Mouse (Mus musculus) intestine, embryonic 16.5 days (tissue): ENCODE data around the gene Cpsf2. TPM values are rescaled to one million over a fixed set of nuclear protein-coding genes. Genes with fewer than 3 reads are reported as not detected.
"Not testable (repeated sequence)": the region's sequence is repeated elsewhere in the genome, so short reads cannot be mapped to it uniquely, and the experiment has no call there.

Experiments used
- ATAC-seq: fragments of 200-750 bp; cut with Nextera tagmentation; 2 replicates; pipeline ENCODE4 v1.8.0; 2017; ENCODE audit warnings: moderate TSS enrichment, moderate library complexity
- H3K27ac ChIP-seq: fragments of 300-500 bp; sonication (generic); 2 replicates; pipeline ENCODE4 v1.5.1; 2014; ENCODE audit warnings: mild to moderate bottlenecking, low read length
- H3K27me3 ChIP-seq: fragments of 300-500 bp; sonication (generic); replicated peaks from 2 replicates; pipeline ENCODE4 v1.6.1; 2014; ENCODE audit warnings: low read length, control low read depth, mixed read lengths; ENCODE audit not compliant: control insufficient read depth, insufficient read depth
- H3K36me3 ChIP-seq: fragments of 300-500 bp; sonication (generic); 2 replicates; pipeline ENCODE4 v1.6.1; 2014; ENCODE audit warnings: low read length, control low read depth; ENCODE audit not compliant: control insufficient read depth, insufficient read depth
- H3K4me1 ChIP-seq: fragments of 300-500 bp; sonication (generic); 2 replicates; pipeline ENCODE4 v1.6.1; 2014; ENCODE audit warnings: low read length, control low read depth, mixed read lengths; ENCODE audit not compliant: control insufficient read depth, insufficient read depth
- H3K4me2 ChIP-seq: fragments of 300-500 bp; sonication (generic); 2 replicates; pipeline ENCODE4 v1.6.1; 2014; ENCODE audit warnings: low read depth, low read length, control low read depth
- H3K4me3 ChIP-seq: fragments of 300-500 bp; sonication (generic); 2 replicates; pipeline ENCODE4 v1.5.1; 2014; ENCODE audit warnings: mild to moderate bottlenecking, low read length
- H3K9ac ChIP-seq: fragments of 300-500 bp; sonication (generic); 2 replicates; pipeline ENCODE4 v1.6.1; 2014; ENCODE audit warnings: low read depth, low read length
- H3K9me3 ChIP-seq: fragments of 300-500 bp; sonication (generic); 2 replicates; pipeline ENCODE4 v1.6.1; 2016; ENCODE audit warnings: low read length, control low read depth; ENCODE audit not compliant: control insufficient read depth
- WGBS: fragments of 180-500 bp; shearing (Covaris S2); extraction: QIAGEN DNeasy Blood & Tissue Kit; methylation state at CpG from one replicate; pipeline ENCODE4 v1.1.7; 2014; 5-methylcytosine and 5-hydroxymethylcytosine counted together
- polyA plus RNA-seq: library from polyadenylated mRNA; unstranded; fragments of >200 nt; fragmentation: Nextera tagmentation; extraction: Ambion mirVana; gene quantifications from 2 replicates; pipeline ENCODE4 v1.2.1, GENCODE M21; 2015

The Cpsf2 gene
- 19.8 and 22.8 TPM in 2 replicates for polyA plus RNA-seq

DNA sequence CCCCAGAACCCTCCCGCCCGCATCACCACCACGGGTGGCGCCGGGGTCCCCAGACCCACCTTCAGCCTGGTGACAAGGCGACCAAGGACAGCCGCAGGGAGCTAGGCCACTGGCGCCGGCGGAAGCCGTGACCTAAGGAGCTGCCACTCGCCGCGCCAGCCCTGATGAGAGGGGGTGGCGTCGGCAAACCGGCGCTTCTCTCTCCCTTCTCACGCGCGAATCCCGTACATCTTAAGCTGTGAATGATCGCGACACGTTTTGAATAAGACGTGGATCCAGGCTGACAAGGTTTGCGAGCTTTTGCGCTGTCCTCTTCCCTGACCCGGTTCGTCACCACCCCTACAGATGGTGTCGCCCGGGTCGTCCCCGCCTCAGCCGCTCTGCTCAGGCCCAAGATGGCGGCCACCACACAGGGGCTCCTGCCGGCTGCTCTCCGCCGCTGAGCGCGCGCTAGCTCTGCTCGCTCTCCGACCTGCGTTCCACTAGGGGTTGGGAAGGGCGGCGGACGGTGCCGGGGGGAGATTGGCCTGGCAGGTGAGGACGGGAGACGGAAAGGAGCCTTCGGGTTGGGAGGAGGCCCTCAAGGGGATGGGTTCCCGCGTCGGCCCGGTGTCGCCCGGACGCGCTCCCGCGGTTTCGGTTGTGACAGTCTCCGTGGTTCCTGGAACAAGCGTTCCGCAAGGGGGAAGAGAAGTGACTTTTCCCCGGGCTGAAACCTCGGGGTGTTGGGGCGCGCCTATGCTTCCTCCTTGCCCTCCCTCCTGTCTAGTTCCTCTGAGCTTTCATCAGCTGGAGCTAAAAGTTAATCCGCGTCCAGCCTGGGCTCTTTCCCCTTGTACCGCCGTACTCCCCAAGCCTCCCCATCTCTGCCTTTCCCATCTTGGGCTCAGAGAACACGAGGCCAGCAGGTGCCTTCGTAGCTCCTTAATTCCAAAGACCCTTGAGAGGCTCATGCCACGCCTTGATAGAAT lies at the start of gene Cpsf2:
Cpsf2 (plus strand) TSS at position 388 of the 971 bp plus-strand sequence.
- Histone ChIP-seq H3K4me2 (peak within 1 kb of the TSS; percentile 80), H3K36me3 (0 out of 2 replicates have a peak, but pooled peaks cover 2% of the 10 kb centered on the region), H3K27ac (peak within 1 kb of the TSS; percentile 93), H3K9me3 (no peaks in the 10 kb centered on the region), H3K4me1 (peaks cover 14% of the 10 kb centered on the region), H3K27me3 (no peaks in the 10 kb centered on the region), H3K9ac (peak within 1 kb of the TSS; percentile 96), H3K4me3 (peak within 1 kb of the TSS; percentile 97)
- peak; percentile 98 for ATAC-seq
- WGBS, result under 1% methylated on average over 74 of the region's 77 CpGs

DNA sequence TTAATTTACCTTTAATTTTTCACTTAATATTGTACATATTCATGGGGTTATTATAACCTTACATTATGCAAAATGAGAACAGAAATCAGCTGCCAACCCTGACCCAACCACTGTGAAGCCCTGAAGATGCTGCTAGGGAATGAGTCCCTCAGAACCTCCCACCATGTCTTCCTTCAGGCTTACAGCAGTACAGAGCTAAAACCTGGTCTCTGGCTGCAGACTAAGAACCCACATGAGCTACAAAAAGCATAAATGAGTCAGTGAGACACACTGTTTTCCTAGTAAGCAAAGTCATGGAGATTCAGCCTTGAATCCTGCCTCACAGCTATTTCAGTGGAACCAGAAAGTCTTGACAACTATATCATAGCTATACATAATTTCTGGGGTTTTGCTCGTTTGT lies 47.4 kb upstream of the Cpsf2 start:
- H3K9me3 ChIP-seq, result no peaks in the 10 kb centered on the region
- no peak for ATAC-seq
- H3K4me2 ChIP-seq, result no peak overlapping the region
- H3K27ac ChIP-seq, result no peak overlapping the region
- no peak overlapping the region for H3K4me3 ChIP-seq
- no peaks in the 10 kb centered on the region for H3K4me1 ChIP-seq
- H3K9ac ChIP-seq, result no peak overlapping the region
- 83% methylated on average over 1 of the region's 1 CpGs for WGBS
- H3K36me3 ChIP-seq, result peaks cover 7% of the 10 kb centered on the region; the same call in 1 of the 2 replicates
- H3K27me3 ChIP-seq, result no peaks in the 10 kb centered on the region

DNA sequence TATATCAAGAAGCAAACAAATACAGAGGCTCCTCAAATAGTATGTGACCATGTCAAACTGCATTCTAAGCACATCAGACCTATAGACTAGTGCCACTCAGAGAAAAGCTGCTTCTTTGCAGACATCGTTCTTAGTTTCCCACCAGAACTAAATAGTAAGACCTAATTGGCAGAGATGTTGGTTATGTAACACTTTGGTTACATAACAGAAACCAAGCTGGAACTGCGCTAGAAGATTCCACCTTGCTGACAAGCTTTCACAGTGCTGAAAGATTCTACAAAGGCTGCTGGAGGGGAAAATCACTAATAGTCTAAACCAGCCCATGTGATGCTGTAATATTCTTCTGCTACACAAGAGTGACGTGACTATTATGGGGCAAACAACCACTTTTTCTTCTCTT lies 40.6 kb upstream of the Cpsf2 start:
- 96% methylated on average over 3 of the region's 3 CpGs for WGBS
- no peak for ATAC-seq
- no peaks in the 10 kb centered on the region for H3K27me3 ChIP-seq
- H3K9ac ChIP-seq, result no peak overlapping the region
- no peak overlapping the region for H3K4me3 ChIP-seq
- H3K27ac ChIP-seq, result no peak overlapping the region
- H3K4me2 ChIP-seq, result no peak overlapping the region
- H3K36me3 ChIP-seq, result peaks cover 7% of the 10 kb centered on the region; the same call in 1 of the 2 replicates
- no peaks in the 10 kb centered on the region for H3K9me3 ChIP-seq
- no peaks in the 10 kb centered on the region for H3K4me1 ChIP-seq

DNA sequence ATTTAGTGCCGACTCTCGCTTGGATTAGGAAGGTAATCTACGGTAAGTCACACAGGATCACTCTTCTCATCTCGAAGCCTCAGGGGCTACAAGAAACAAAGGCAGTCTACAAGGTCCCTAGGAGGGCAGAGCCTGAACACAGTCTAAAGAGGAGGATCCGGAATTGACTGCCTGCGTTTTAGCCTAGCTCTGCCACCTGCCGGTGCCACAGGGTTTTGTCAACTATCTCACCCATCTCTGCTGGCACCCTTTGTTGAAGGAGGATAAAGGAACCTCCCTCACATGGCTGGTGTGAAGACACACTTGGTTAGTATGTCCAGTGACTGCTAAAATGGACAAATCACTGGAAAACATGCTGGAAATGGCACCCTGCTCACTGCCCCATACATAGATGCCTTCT lies 38.2 kb upstream of the Cpsf2 start:
- WGBS, result 87% methylated on average over 7 of the region's 7 CpGs
- H3K36me3 ChIP-seq, result peaks cover 16% of the 10 kb centered on the region
- no peak overlapping the region for H3K4me2 ChIP-seq
- no peak overlapping the region for H3K4me3 ChIP-seq
- H3K27me3 ChIP-seq, result no peaks in the 10 kb centered on the region
- H3K9ac ChIP-seq, result no peak overlapping the region
- 0 out of 2 replicates have a peak, but pooled peaks cover 4% of the 10 kb centered on the region for H3K9me3 ChIP-seq
- no peak overlapping the region for H3K27ac ChIP-seq
- H3K4me1 ChIP-seq, result no peaks in the 10 kb centered on the region
- ATAC-seq, result no peak

DNA sequence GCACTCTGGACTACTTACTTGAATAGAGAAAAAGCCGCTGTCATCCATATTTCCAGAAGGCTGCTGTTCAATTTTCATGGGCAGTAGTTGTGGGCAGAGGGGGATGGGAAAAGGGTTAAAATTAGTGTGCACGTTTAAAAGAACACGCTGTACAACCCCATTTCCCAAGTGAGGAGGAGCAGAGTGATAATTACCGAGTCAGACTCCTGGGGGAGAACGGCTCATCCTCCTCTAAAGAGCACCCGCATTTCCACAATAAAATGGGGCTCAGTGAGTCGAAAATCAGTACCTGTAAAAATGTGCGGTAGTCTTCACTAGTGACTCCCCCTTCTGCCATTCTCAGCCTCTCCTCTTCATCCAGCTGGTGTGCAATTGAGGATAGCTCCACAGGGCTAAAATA lies 27.8 kb upstream of the Cpsf2 start:
- no peaks in the 10 kb centered on the region for H3K4me1 ChIP-seq
- H3K27me3 ChIP-seq, result no peaks in the 10 kb centered on the region
- no peak overlapping the region for H3K4me3 ChIP-seq
- H3K9ac ChIP-seq, result no peak overlapping the region
- H3K27ac ChIP-seq, result no peak overlapping the region
- no peak overlapping the region for H3K4me2 ChIP-seq
- ATAC-seq, result no peak
- H3K36me3 ChIP-seq, result peaks cover 9% of the 10 kb centered on the region
- 84% methylated on average over 8 of the region's 8 CpGs for WGBS
- H3K9me3 ChIP-seq, result no peaks in the 10 kb centered on the region

DNA sequence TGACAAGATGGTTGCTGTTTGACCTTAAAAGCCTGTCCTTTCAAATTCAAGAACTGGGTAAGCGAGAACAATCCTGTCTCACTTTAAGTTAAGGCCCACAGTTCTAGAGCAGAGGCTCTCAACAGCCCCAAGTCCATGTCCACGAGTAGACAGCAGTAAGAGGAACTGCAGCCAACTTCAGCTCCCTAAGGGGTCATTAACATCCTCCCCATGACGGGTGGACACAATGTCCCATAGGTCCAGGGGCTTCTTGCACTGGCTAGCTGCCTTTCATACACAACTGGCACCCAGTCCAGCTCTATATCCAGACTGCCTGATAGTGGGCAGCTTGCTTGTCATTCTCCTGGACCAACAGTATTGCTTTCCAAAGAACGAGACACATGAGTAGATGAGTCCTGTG lies 27.0 kb upstream of the Cpsf2 start:
- Histone ChIP-seq H3K9ac (no peak overlapping the region), H3K27ac (no peak overlapping the region), H3K4me1 (no peaks in the 10 kb centered on the region), H3K4me2 (no peak overlapping the region), H3K4me3 (no peak overlapping the region), H3K36me3 (peaks cover 9% of the 10 kb centered on the region), H3K27me3 (no peaks in the 10 kb centered on the region), H3K9me3 (no peaks in the 10 kb centered on the region)
- ATAC-seq, result no peak
- 82% methylated on average over 4 of the region's 4 CpGs for WGBS

DNA sequence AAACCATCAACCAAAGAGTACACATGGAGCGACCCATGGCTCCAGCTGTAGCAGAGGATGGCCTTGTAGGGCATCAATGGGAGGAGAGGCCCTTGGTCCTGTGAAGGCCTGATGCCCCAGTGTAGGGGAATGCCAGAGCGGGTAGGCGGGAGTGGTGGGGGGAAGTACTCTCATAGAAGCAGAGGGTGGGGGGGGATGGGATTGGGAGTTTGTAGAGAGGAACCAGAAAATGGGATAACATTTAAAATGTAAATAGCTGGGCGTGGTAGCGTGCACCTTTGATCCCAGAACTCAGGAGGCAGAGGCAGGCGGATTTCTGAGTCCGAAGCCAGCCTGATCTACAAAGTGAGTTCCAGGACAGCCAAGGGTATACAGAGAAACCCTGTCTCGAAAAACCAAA lies 20.0 kb upstream of the Cpsf2 start:
- WGBS, result 95% methylated on average over 8 of the region's 8 CpGs

DNA sequence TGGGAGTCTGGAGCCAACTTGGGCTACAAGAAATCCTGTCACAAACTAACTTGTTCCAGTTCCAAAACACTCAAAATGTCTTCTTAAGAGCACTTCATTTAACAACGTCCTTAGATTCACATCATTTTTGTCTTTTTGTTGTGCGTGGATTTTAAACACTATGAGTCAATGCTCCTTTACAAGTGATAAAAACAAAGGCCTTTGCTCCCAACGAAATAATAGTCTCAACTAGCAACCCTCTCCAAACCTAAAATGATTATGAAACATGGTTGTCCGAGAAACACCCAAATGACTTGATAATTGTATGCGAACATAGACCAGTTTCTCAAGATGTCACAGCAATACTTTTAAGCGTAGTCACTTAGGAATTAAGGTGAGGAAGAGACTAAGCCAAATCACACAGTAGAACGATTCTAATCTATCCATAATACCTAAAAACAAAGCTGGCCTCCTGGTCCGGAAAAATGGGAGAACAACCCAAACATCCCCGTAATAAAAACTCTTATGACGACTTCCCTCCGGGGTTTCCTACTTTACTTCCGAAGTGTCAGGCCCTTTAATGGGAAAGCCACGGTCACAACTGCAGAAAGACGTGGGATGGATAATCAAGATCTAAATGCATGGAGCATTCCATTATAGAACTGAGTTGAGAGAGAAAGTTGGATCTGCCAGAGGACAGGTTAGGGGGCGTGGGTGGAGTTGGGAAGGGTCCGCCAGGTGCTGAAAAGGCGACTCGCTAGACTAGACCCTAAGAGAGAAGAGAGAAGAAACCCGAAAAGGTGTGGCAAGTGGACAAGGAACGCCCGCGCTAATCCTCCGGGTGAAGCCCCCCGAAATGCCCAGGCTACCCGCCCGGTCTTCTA lies 18.5 kb upstream of the Cpsf2 start:
- Histone ChIP-seq H3K27ac (peak overlapping the region; percentile 37; the same call in 1 of the 2 replicates), H3K4me3 (peak overlapping the region; percentile 90), H3K4me2 (peak overlapping the region; percentile 57), H3K9ac (peak overlapping the region; percentile 92), H3K4me1 (peaks cover 3% of the 10 kb centered on the region; the same call in 1 of the 2 replicates), H3K9me3 (no peaks in the 10 kb centered on the region), H3K27me3 (no peaks in the 10 kb centered on the region), H3K36me3 (no peaks in the 10 kb centered on the region)
- ATAC-seq, result no peak; the same call in 1 of the 2 replicates
- WGBS, result 10% methylated on average over 26 of the region's 26 CpGs

More for the DNA sequence above, 20.0 kb upstream of the Cpsf2 start:
- not testable (repeated sequence) for H3K9me3 ChIP-seq, H3K9ac ChIP-seq, H3K27ac ChIP-seq, H3K36me3 ChIP-seq, H3K4me1 ChIP-seq, H3K27me3 ChIP-seq, H3K4me3 ChIP-seq, H3K4me2 ChIP-seq, ATAC-seq
